Mouse (Mus musculus): ENCODE measurements at regions not wholly inside any gene's neighbourhood (a gene's known extent, or its start where the extent isn't known, plus 50 kb on each side); places are given as distances from the start of the nearest gene placed in this dataset.

- H3K4me1 ChIP-seq (ENCODE audit: control insufficient read depth, insufficient read depth, low read length), result no peaks in the 10 kb centered on the region
- 47% methylated on average over 6 of the region's 6 CpGs for WGBS
- TF ChIP-seq CTCF (IDR thresholded peaks at IDR 0.05; ENCODE audit: control insufficient read depth, insufficient read depth, low read length), result no peak
- no peak overlapping the region for H3K27ac ChIP-seq (ENCODE audit: control insufficient read depth, insufficient read depth, low read depth, low read length, poor library complexity)
- no peak overlapping the region for H3K4me3 ChIP-seq (replicated peaks; ENCODE audit: control insufficient read depth, low read depth, low read length)
Observed at GRCm38 (mm10) chr12:27502716-27503486, 160.5 kb upstream of the Sox11 start.

GRCm38 (mm10) chr12:27500516-27500915, 158.1 kb upstream of the Sox11 start:
- H3K4me3 ChIP-seq (replicated peaks; ENCODE audit: control insufficient read depth, low read depth, low read length), result no peak overlapping the region
- no peak for TF ChIP-seq CTCF (IDR thresholded peaks at IDR 0.05; ENCODE audit: control insufficient read depth, insufficient read depth, low read length)
- no peak for TF ChIP-seq POLR2A (IDR thresholded peaks at IDR 0.05; ENCODE audit: borderline replicate concordance, control insufficient read depth, low read depth, low read length)
- no peaks in the 10 kb centered on the region for H3K4me1 ChIP-seq (ENCODE audit: control insufficient read depth, insufficient read depth, low read length)
- no peak overlapping the region for H3K27ac ChIP-seq (ENCODE audit: control insufficient read depth, insufficient read depth, low read depth, low read length, poor library complexity)
- WGBS, result 39% methylated on average over 5 of the region's 5 CpGs

- no peak overlapping the region for H3K27ac ChIP-seq (ENCODE audit: control insufficient read depth, insufficient read depth, low read depth, low read length, poor library complexity)
- WGBS, result 32% methylated on average over 2 of the region's 2 CpGs
- H3K4me3 ChIP-seq (replicated peaks; ENCODE audit: control insufficient read depth, low read depth, low read length), result no peak overlapping the region
- H3K4me1 ChIP-seq (ENCODE audit: control insufficient read depth, insufficient read depth, low read length), result no peaks in the 10 kb centered on the region
- TF ChIP-seq CTCF (IDR thresholded peaks at IDR 0.05; ENCODE audit: control insufficient read depth, insufficient read depth, low read length), result no peak
- no peak for TF ChIP-seq POLR2A (IDR thresholded peaks at IDR 0.05; ENCODE audit: borderline replicate concordance, control insufficient read depth, low read depth, low read length)
Observed at GRCm38 (mm10) chr12:27499276-27499675, 156.9 kb upstream of the Sox11 start.

- TF ChIP-seq CTCF (IDR thresholded peaks at IDR 0.05; ENCODE audit: control insufficient read depth, insufficient read depth, low read length) (no peak), POLR2A (IDR thresholded peaks at IDR 0.05; ENCODE audit: borderline replicate concordance, control insufficient read depth, low read depth, low read length) (no peak)
- no peak overlapping the region for H3K27ac ChIP-seq (ENCODE audit: control insufficient read depth, insufficient read depth, low read depth, low read length, poor library complexity)
- 66% methylated on average over 6 of the region's 6 CpGs for WGBS
Observed at GRCm38 (mm10) chr12:27496826-27497557, 154.6 kb upstream of the Sox11 start.

GRCm38 (mm10) chr12:27492270-27492669, 149.9 kb upstream of the Sox11 start:
- no peak overlapping the region for H3K27ac ChIP-seq (ENCODE audit: control insufficient read depth, insufficient read depth, low read depth, low read length, poor library complexity)
- H3K4me3 ChIP-seq (replicated peaks; ENCODE audit: control insufficient read depth, low read depth, low read length), result no peak overlapping the region
- no peaks in the 10 kb centered on the region for H3K4me1 ChIP-seq (ENCODE audit: control insufficient read depth, insufficient read depth, low read length)
- TF ChIP-seq CTCF (IDR thresholded peaks at IDR 0.05; ENCODE audit: control insufficient read depth, insufficient read depth, low read length) (no peak), POLR2A (IDR thresholded peaks at IDR 0.05; ENCODE audit: borderline replicate concordance, control insufficient read depth, low read depth, low read length) (no peak)
- 42% methylated on average over 2 of the region's 2 CpGs for WGBS

More at GRCm38 (mm10) chr12:27496826-27497557, 154.6 kb upstream of the Sox11 start:
- Histone ChIP-seq H3K4me3 (replicated peaks; ENCODE audit: control insufficient read depth, low read depth, low read length) (no peak overlapping the region), H3K4me1 (ENCODE audit: control insufficient read depth, insufficient read depth, low read length) (no peaks in the 10 kb centered on the region)

GRCm38 (mm10) chr12:27481230-27481629, 138.9 kb upstream of the Sox11 start:
- Histone ChIP-seq H3K4me1 (ENCODE audit: control insufficient read depth, insufficient read depth, low read length) (no peaks in the 10 kb centered on the region), H3K27ac (ENCODE audit: control insufficient read depth, insufficient read depth, low read depth, low read length, poor library complexity) (no peak overlapping the region), H3K4me3 (replicated peaks; ENCODE audit: control insufficient read depth, low read depth, low read length) (no peak overlapping the region)
- no peak for TF ChIP-seq POLR2A (IDR thresholded peaks at IDR 0.05; ENCODE audit: borderline replicate concordance, control insufficient read depth, low read depth, low read length)
- no peak for TF ChIP-seq CTCF (IDR thresholded peaks at IDR 0.05; ENCODE audit: control insufficient read depth, insufficient read depth, low read length)

- Histone ChIP-seq H3K4me3 (replicated peaks; ENCODE audit: control insufficient read depth, low read depth, low read length) (no peak overlapping the region), H3K27ac (ENCODE audit: control insufficient read depth, insufficient read depth, low read depth, low read length, poor library complexity) (no peak overlapping the region), H3K4me1 (ENCODE audit: control insufficient read depth, insufficient read depth, low read length) (no peaks in the 10 kb centered on the region)
- WGBS, result 85% methylated on average over 7 of the region's 7 CpGs
- TF ChIP-seq POLR2A (IDR thresholded peaks at IDR 0.05; ENCODE audit: borderline replicate concordance, control insufficient read depth, low read depth, low read length) (no peak), CTCF (IDR thresholded peaks at IDR 0.05; ENCODE audit: control insufficient read depth, insufficient read depth, low read length) (no peak)
Observed at GRCm38 (mm10) chr12:27479601-27480001, 137.2 kb upstream of the Sox11 start.

DNA sequence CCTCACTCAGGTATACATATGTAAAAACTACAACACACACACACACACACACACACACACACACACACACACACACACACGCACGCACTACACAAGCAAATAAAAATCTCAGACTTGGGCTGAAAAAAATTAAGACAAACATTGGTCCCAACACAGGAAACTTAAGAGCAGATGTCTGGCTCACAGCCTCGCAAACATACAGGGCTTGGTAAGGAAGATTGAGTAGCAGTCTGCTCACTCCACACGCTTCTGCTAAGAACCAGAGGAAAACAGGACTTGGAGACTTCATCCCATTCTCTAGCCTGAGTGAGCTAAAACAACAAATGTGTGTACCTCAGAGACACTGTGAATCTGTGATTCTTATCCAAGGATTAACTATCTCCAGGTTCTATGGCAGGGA, 132.3 kb upstream of the Sox11 start:
- Histone ChIP-seq H3K27ac (ENCODE audit: control insufficient read depth, insufficient read depth, low read depth, low read length, poor library complexity) (no peak overlapping the region), H3K4me1 (ENCODE audit: control insufficient read depth, insufficient read depth, low read length) (no peaks in the 10 kb centered on the region), H3K4me3 (replicated peaks; ENCODE audit: control insufficient read depth, low read depth, low read length) (no peak overlapping the region)
- 67% methylated on average over 4 of the region's 4 CpGs for WGBS
- TF ChIP-seq CTCF (IDR thresholded peaks at IDR 0.05; ENCODE audit: control insufficient read depth, insufficient read depth, low read length), result no peak
- no peak for TF ChIP-seq POLR2A (IDR thresholded peaks at IDR 0.05; ENCODE audit: borderline replicate concordance, control insufficient read depth, low read depth, low read length)

All from bone marrow, adult 2 months (tissue).